Mouse (Mus musculus) myocyte (in vitro differentiated cells): ENCODE measurements at regions not wholly inside any gene's neighbourhood (a gene's known extent, or its start where the extent isn't known, plus 50 kb on each side); places are given as distances from the start of the nearest gene placed in this dataset.

Experiments
- H3K27me3 ChIP-seq: one replicate; pipeline ENCODE4 v1.6.1; 2011; ENCODE audit not compliant: control insufficient read depth, insufficient read depth, insufficient read length
- H3K36me3 ChIP-seq: one replicate; pipeline ENCODE4 v1.6.1; 2011; ENCODE audit not compliant: control insufficient read depth, insufficient read depth
- H3K4me2 ChIP-seq: one replicate; pipeline ENCODE4 v1.6.1; 2011; ENCODE audit warnings: low read depth, control low read depth
- H3K4me3 ChIP-seq: one replicate; pipeline ENCODE4 v1.5.1; 2011; ENCODE audit warnings: mild to moderate bottlenecking, control low read depth, moderate library complexity
- H3K79me2 ChIP-seq: one replicate; pipeline ENCODE4 v1.6.1; 2011; ENCODE audit not compliant: control insufficient read depth, insufficient read depth
- H3ac ChIP-seq: one replicate; pipeline ENCODE4 v1.6.1; 2011; ENCODE audit not compliant: control insufficient read depth, insufficient read length
- CEBPB ChIP-seq: IDR thresholded peaks from 2 replicates; pipeline ENCODE4 v1.6.1; 2011; ENCODE audit warnings: mild to moderate bottlenecking, moderate library complexity; ENCODE audit not compliant: poor library complexity, insufficient read depth, severe bottlenecking
- E2F4 ChIP-seq: IDR thresholded peaks from one replicate; pipeline ENCODE4 v1.6.1; 2011; ENCODE audit warnings: mild to moderate bottlenecking, control low read depth, moderate library complexity; ENCODE audit not compliant: insufficient read depth
- MAX ChIP-seq: IDR thresholded peaks from one replicate; pipeline ENCODE4 v1.6.1; 2011; ENCODE audit warnings: low read depth, mild to moderate bottlenecking, control low read depth
- MYOD1 ChIP-seq, 3 experiments: IDR thresholded peaks; one replicate each; pipeline ENCODE4 v1.6.1; 2011; ENCODE audit warnings: control low read depth in 2 of 3, low read depth in 2 of 3, mild to moderate bottlenecking in 2 of 3, moderate library complexity in 1 of 3; ENCODE audit not compliant: insufficient read length in 2 of 3, control insufficient read depth in 1 of 3
- MYOG ChIP-seq, 3 experiments: IDR thresholded peaks; one replicate each; pipeline ENCODE4 v1.6.1; 2011; ENCODE audit warnings: control low read depth in 2 of 3, low read depth in 2 of 3, mild to moderate bottlenecking in 2 of 3; ENCODE audit not compliant: insufficient read length in 2 of 3, control insufficient read depth in 1 of 3, insufficient read depth in 1 of 3
- POLR2A ChIP-seq: IDR thresholded peaks from one replicate; pipeline ENCODE4 v1.6.1; 2011; ENCODE audit warnings: low read depth, mild to moderate bottlenecking, control low read depth, moderate library complexity; ENCODE audit not compliant: insufficient read length
- POLR2AphosphoS2 ChIP-seq: IDR thresholded peaks from one replicate; pipeline ENCODE4 v1.6.1; 2011; ENCODE audit warnings: low read depth, control low read depth; ENCODE audit not compliant: insufficient read length
- REST ChIP-seq: IDR thresholded peaks from one replicate; pipeline ENCODE4 v1.6.1; 2011; ENCODE audit warnings: mild to moderate bottlenecking, control low read depth, moderate library complexity; ENCODE audit not compliant: insufficient read depth, insufficient read length
- SRF ChIP-seq: IDR thresholded peaks from one replicate; pipeline ENCODE4 v1.6.1; 2011; ENCODE audit warnings: low read depth; ENCODE audit not compliant: control insufficient read depth, insufficient read length
- TCF12 ChIP-seq: IDR thresholded peaks from one replicate; pipeline ENCODE4 v1.6.1; 2011; ENCODE audit warnings: mild to moderate bottlenecking, control low read depth; ENCODE audit not compliant: poor library complexity, insufficient read depth, severe bottlenecking
- TCF3 ChIP-seq: IDR thresholded peaks from one replicate; pipeline ENCODE4 v1.6.1; 2011; ENCODE audit warnings: low read depth, control low read depth; ENCODE audit not compliant: insufficient read length
- USF1 ChIP-seq: IDR thresholded peaks from one replicate; pipeline ENCODE4 v1.6.1; 2011; ENCODE audit warnings: low read depth, mild to moderate bottlenecking, control low read depth, moderate library complexity

DNA sequence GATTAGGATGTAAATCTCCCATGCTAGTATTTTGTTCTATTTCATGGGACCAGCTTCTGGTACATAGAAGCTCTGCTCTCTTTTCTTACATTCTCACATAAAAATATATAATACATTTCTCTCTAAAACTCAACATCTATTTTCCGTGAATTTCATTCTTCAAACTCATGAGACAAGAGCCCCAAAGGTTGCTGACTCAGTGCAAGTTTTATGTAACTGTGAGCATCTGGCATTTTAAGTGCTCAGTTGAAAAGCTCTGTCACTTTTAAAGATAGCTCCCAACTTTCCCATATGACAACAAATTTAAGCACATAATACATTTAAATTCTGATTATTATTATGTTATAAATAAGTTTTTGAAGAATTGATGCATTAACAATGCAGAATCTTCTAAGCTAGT lies 268.5 kb downstream of the AW209491 start:
- Histone ChIP-seq H3K4me3 (no peak overlapping the region), H3K79me2 (no peaks in the 10 kb centered on the region), H3K27me3 (no peaks in the 10 kb centered on the region), H3K4me2 (no peak overlapping the region), H3ac (no peak overlapping the region), H3K36me3 (no peaks in the 10 kb centered on the region)
- TF ChIP-seq MYOD1 (IDR thresholded peaks at IDR 0.05; ENCODE audit: control insufficient read depth in 1 of 3, insufficient read length in 2 of 3, low read depth in 2 of 3), result no peak
- no peak for TF ChIP-seq SRF
- no peak for TF ChIP-seq POLR2AphosphoS2
- TF ChIP-seq E2F4, result no peak
- no peak for TF ChIP-seq POLR2A
- TF ChIP-seq USF1, result no peak
- TF ChIP-seq MAX, result no peak
- no peak for TF ChIP-seq TCF3
- no peak for TF ChIP-seq TCF12
- TF ChIP-seq MYOG (IDR thresholded peaks at IDR 0.05; ENCODE audit: control insufficient read depth in 1 of 3, insufficient read depth in 1 of 3, insufficient read length in 2 of 3, low read depth in 2 of 3), result no peak
- TF ChIP-seq CEBPB, result no peak

DNA sequence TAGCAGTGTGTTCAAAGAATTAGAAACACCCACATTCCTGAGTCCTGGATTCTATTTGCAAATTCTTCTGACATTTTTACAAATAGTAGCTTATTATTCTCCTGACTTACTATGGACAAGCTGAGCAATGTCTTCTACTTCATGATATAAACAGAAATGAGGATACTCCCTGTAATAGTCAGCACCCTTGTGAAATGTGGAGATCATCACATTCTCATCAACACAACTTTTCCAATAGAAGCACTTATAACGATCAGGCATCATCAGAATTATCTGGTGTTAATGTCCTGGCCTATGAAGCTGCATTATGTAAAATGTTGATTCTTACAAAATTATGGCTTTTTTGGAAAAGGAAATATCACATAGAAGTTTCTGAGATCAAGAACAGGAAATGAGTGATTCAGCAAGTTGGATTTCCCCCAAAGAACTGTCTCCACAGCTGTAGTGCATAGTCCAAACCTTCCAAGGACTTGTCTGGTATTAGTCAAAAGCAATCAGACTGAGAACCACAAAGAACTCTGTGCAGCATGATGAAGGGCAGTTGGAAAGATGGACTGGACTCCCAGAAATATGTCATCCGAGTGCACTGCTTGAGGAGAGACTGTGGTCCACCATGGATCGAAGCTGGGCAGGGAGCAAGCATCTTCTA lies 300.3 kb downstream of the AW209491 start:
- H3K27me3 ChIP-seq, result no peaks in the 10 kb centered on the region
- no peak overlapping the region for H3ac ChIP-seq
- TF ChIP-seq TCF3, result no peak
- TF ChIP-seq MYOD1 (IDR thresholded peaks at IDR 0.05; ENCODE audit: control insufficient read depth in 1 of 3, insufficient read length in 2 of 3, low read depth in 2 of 3), result no peak
- TF ChIP-seq POLR2A, result no peak
- TF ChIP-seq REST, result no peak
- TF ChIP-seq MYOG (IDR thresholded peaks at IDR 0.05; ENCODE audit: control insufficient read depth in 1 of 3, insufficient read depth in 1 of 3, insufficient read length in 2 of 3, low read depth in 2 of 3), result no peak
- no peaks in the 10 kb centered on the region for H3K36me3 ChIP-seq
- no peaks in the 10 kb centered on the region for H3K79me2 ChIP-seq
- H3K4me2 ChIP-seq, result no peak overlapping the region
- H3K4me3 ChIP-seq, result no peak overlapping the region

DNA sequence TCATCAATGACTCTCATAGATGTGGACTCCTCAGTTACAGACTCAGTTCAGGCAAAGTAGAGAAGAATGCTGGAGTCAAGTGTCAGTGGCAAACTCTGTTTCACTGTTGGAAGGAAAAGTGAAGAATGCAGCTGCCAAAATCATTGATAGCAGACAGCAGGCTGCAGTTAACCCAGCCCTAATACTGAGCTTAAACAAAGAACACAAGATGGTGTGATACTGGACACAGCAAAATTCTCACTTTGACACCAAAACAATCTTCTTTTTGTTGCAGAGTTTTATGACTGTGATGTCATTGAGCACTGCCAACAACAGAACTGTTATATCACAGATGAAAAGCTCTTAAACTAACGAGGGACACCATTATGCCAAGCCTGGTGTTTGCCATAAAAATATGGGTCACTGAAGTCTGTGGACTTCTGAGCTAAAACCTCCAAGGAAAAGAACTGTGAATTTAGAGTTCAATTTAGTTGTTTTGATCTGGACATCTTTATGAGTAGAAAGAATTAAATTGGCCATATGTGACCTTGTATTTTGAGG lies 336.3 kb downstream of the AW209491 start:
- Histone ChIP-seq H3K27me3 (no peaks in the 10 kb centered on the region), H3K36me3 (no peaks in the 10 kb centered on the region), H3K4me3 (no peak overlapping the region), H3K4me2 (no peak overlapping the region), H3K79me2 (no peaks in the 10 kb centered on the region), H3ac (no peak overlapping the region)
- no peak for TF ChIP-seq TCF12
- no peak for TF ChIP-seq SRF
- TF ChIP-seq USF1, result no peak
- no peak for TF ChIP-seq MYOG (IDR thresholded peaks at IDR 0.05; ENCODE audit: control insufficient read depth in 1 of 3, insufficient read depth in 1 of 3, insufficient read length in 2 of 3, low read depth in 2 of 3)
- no peak for TF ChIP-seq POLR2AphosphoS2
- no peak for TF ChIP-seq E2F4

DNA sequence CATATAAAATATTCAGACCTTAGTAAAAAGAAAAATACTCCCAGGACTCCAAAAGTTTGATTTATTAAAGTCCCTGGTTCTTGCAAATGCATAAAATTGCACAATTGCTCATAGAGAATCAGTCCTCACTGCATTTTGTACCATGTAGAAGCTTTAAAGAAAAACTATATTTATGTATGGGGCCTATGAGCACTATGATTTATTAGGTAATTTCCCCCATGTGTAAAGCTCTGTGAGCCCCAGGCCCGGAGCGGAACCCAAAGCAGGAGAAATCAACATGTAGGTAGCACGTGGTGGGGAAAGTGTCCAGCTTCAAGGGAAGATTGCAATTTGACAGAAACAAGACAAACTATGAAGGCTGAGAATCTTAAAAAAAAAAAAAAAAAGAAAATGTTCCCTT lies 372.7 kb downstream of the AW209491 start:
- Histone ChIP-seq H3K36me3 (no peaks in the 10 kb centered on the region), H3ac (no peak overlapping the region), H3K79me2 (no peaks in the 10 kb centered on the region), H3K27me3 (no peaks in the 10 kb centered on the region), H3K4me2 (no peak overlapping the region), H3K4me3 (no peak overlapping the region)
- TF ChIP-seq POLR2A, result no peak
- TF ChIP-seq MYOG (IDR thresholded peaks at IDR 0.05; ENCODE audit: control insufficient read depth in 1 of 3, insufficient read depth in 1 of 3, insufficient read length in 2 of 3, low read depth in 2 of 3), result no peak
- no peak for TF ChIP-seq TCF12
- no peak for TF ChIP-seq MAX
- no peak for TF ChIP-seq TCF3
- no peak for TF ChIP-seq POLR2AphosphoS2
- no peak for TF ChIP-seq REST
- TF ChIP-seq MYOD1 (IDR thresholded peaks at IDR 0.05; ENCODE audit: control insufficient read depth in 1 of 3, insufficient read length in 2 of 3, low read depth in 2 of 3), result no peak
- no peak for TF ChIP-seq SRF

DNA sequence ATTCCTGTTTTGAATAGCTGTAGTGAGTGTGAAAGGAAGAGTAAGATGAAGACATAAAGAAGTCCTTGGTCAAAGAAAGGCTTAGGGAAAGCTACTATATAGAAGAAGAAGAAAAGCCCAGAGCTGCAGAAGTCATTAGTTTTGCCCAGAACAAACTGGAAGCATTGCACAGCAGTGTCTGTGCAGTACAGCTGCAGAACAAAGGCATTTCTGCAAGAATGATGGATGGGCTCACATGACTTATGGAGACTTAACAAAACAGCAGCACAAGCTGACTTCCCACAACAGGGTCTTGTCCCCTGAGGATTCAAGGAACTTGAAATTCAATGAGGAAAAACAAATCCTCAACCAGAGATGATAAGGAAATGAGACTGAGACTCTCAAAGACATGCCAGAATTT lies 381.7 kb downstream of the AW209491 start:
- Histone ChIP-seq H3K4me3 (no peak overlapping the region), H3ac (no peak overlapping the region), H3K79me2 (no peaks in the 10 kb centered on the region), H3K36me3 (no peaks in the 10 kb centered on the region), H3K27me3 (no peaks in the 10 kb centered on the region), H3K4me2 (no peak overlapping the region)
- TF ChIP-seq MYOD1 (IDR thresholded peaks at IDR 0.05; ENCODE audit: control insufficient read depth in 1 of 3, insufficient read length in 2 of 3, low read depth in 2 of 3) (no peak), TCF12 (no peak), SRF (no peak)
